Mouse (Mus musculus) midbrain, postnatal 0 days (tissue): ENCODE measurements around the gene Slco4c1. TPM values are rescaled to one million over a fixed set of nuclear protein-coding genes. Genes with fewer than 3 reads are reported as not detected.

Experiments used
- ATAC-seq: fragments of 200-750 bp; cut with Nextera tagmentation; 2 replicates; pipeline ENCODE4 v1.8.0; 2017; ENCODE audit warnings: moderate number of reproducible peaks, mild to moderate bottlenecking, moderate TSS enrichment, moderate library complexity; ENCODE audit not compliant: low FRiP score
- DNase-seq: peaks from one replicate; pipeline ENCODE4 v3.0.0-alpha.2; 2015; ENCODE audit warnings: low spot score
- H3K27ac ChIP-seq: fragments of 300-500 bp; sonication (generic); 2 replicates; pipeline ENCODE4 v1.5.1; 2014; ENCODE audit warnings: low read depth, mild to moderate bottlenecking, low read length, mixed read lengths
- H3K27me3 ChIP-seq: fragments of 300-500 bp; sonication (generic); 2 replicates; pipeline ENCODE4 v1.6.1; 2014; ENCODE audit warnings: low read length, control low read depth, mixed read lengths; ENCODE audit not compliant: insufficient read depth
- H3K36me3 ChIP-seq: fragments of 300-500 bp; sonication (generic); 2 replicates; pipeline ENCODE4 v1.6.1; 2014; ENCODE audit warnings: low read length, control low read depth, mixed read lengths; ENCODE audit not compliant: insufficient read depth
- H3K4me1 ChIP-seq: fragments of 300-500 bp; sonication (generic); 2 replicates; pipeline ENCODE4 v1.6.1; 2014; ENCODE audit warnings: mild to moderate bottlenecking, control low read depth, antibody characterized with exemption, low read length, mixed read lengths; ENCODE audit not compliant: insufficient read depth
- H3K4me2 ChIP-seq: fragments of 300-500 bp; sonication (generic); 2 replicates; pipeline ENCODE4 v1.6.1; 2014; ENCODE audit warnings: low read depth, mild to moderate bottlenecking, low read length, mixed read lengths; ENCODE audit not compliant: poor library complexity, severe bottlenecking
- H3K4me3 ChIP-seq: fragments of 300-500 bp; sonication (generic); 2 replicates; pipeline ENCODE4 v1.5.1; 2014; ENCODE audit warnings: low read depth, mild to moderate bottlenecking, low read length, moderate library complexity
- H3K9ac ChIP-seq: fragments of 300-500 bp; sonication (generic); replicated peaks from 2 replicates; pipeline ENCODE4 v1.6.1; 2014; ENCODE audit warnings: mild to moderate bottlenecking, low read length, moderate library complexity, mixed read lengths; ENCODE audit not compliant: poor library complexity, severe bottlenecking
- H3K9me3 ChIP-seq: fragments of 300-500 bp; sonication (generic); 2 replicates; pipeline ENCODE4 v1.6.1; 2016; ENCODE audit warnings: low read length, control low read depth
- CTCF ChIP-seq: IDR thresholded peaks from 2 replicates; pipeline ENCODE4 v1.5.1; 2016; ENCODE audit warnings: antibody characterized with exemption, mild to moderate bottlenecking
- WGBS: fragments of 180-500 bp; shearing (Covaris S2); extraction: QIAGEN DNeasy Blood & Tissue Kit; methylation state at CpG from one replicate; pipeline ENCODE4 v1.1.7; 2014; 5-methylcytosine and 5-hydroxymethylcytosine counted together
- polyA plus RNA-seq: library from polyadenylated mRNA; unstranded; fragments of >200 nt; fragmentation: Nextera tagmentation; extraction: Ambion mirVana; gene quantifications from 2 replicates; pipeline ENCODE4 v1.2.1, GENCODE M21; 2015
- total RNA-seq: library from RNA; depleted of rRNA; stranded (reverse); fragments of >200 nt; gene quantifications from 2 replicates; pipeline ENCODE4 v1.2.3, GENCODE M21; 2014

The Slco4c1 gene
- total and polyA plus RNA-seq, 2 experiments from 2014 or later = 1.3 to 2.2 TPM

DNA sequence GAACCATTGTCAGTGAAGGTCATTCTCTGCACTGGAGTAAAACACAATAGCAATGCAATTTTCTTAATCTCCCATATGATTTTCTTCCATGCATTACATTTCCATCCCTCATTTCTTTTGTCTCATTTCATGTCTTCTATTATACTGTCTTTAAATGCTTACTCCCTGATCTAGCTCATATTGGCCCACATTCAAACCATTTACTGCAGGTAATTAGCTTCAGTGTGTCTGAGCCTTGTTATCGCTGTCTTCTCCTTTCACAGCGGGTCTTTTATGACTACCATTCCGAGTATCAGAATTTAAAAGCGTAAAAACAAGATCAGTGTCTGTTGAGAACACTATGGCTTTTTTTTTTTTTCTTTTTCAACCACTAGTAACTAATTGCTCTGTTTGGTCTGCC, 77.3 kb downstream of the Slco4c1 start:
- DNase-seq (no peak), ATAC-seq (no peak)
- H3K4me3 ChIP-seq = no peak overlapping the region
- no peaks in the 10 kb centered on the region for H3K9me3 ChIP-seq
- no peaks in the 10 kb centered on the region for H3K36me3 ChIP-seq
- no peak overlapping the region for H3K27ac ChIP-seq
- no peak overlapping the region for H3K4me2 ChIP-seq
- WGBS = 71% methylated on average over 4 of the region's 4 CpGs
- no peak overlapping the region for H3K9ac ChIP-seq
- H3K27me3 ChIP-seq = no peaks in the 10 kb centered on the region
- H3K4me1 ChIP-seq = no peaks in the 10 kb centered on the region
- no peak for TF ChIP-seq CTCF

DNA sequence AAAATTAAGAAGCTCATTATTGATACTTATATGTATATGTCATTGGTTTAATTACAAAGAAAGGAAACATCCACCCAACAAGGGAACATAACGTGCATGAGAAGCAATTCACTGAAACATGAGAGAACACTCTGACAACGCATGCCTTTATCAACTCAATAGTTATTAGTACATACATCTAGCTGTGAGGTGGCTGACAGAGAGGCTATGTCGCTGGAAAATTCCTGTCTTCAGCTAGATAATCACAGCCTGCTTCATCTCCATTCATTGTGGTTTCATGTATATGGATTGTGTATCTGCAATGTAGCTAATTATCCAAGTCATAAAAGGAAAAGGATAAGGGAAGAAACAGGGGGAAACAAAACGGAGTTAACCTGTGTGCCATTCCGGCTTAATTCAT, 77.7 kb downstream of the Slco4c1 start:
- H3K4me3 ChIP-seq = no peak overlapping the region
- no peaks in the 10 kb centered on the region for H3K36me3 ChIP-seq
- no peak for TF ChIP-seq CTCF
- no peak overlapping the region for H3K4me2 ChIP-seq
- no peaks in the 10 kb centered on the region for H3K27me3 ChIP-seq
- no peaks in the 10 kb centered on the region for H3K9me3 ChIP-seq
- WGBS = 70% methylated on average over 5 of the region's 5 CpGs
- DNase-seq (no peak), ATAC-seq (no peak)
- H3K9ac ChIP-seq = no peak overlapping the region
- H3K27ac ChIP-seq = no peak overlapping the region
- no peaks in the 10 kb centered on the region for H3K4me1 ChIP-seq

DNA sequence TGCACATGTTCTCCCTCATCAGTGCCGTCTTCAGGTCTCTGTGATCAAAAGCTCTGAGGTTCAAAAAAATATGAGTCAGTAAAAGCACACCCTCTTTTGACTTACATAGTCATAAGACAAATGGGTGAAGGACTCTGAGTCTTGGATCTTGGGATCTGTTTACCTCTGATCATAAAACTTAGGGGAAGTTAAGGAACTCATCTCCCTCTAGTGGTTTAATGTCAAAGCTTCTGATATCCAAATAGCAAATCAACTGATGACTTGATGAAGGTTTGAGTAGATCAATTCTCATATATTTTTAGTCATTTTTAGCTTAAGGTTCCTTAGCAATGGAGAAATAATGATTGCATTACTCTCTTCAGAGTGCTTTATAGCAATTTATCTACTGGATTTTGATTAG, 82.7 kb downstream of the Slco4c1 start:
- 83% methylated on average over 1 of the region's 1 CpGs for WGBS
- Histone ChIP-seq H3K9ac (no peak overlapping the region), H3K4me2 (no peak overlapping the region), H3K27me3 (no peaks in the 10 kb centered on the region), H3K9me3 (no peaks in the 10 kb centered on the region), H3K4me1 (no peaks in the 10 kb centered on the region), H3K4me3 (no peak overlapping the region), H3K27ac (no peak overlapping the region), H3K36me3 (no peaks in the 10 kb centered on the region)
- peak; percentile 44 for TF ChIP-seq CTCF
- DNase-seq (no peak), ATAC-seq (no peak)

DNA sequence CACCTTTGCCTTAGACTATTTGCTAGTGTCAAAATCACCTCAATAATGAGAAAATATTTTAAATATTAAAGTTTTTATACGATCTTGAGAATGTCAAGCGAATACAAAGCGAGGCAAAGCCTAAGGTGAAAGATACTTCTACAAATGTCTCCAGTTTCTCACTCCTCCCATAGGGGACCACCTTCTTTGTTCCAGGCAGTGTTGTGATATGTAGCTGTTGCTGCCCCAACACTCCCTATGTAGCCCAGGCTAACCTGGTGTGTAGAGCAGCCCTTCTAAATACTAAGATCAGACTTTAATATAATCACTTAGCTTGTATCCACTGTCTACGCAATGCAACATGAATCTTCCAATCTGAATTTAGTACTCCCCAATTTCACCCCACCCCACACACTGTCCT, 97.8 kb downstream of the Slco4c1 start:
- Histone ChIP-seq H3K36me3 (no peaks in the 10 kb centered on the region), H3K4me3 (no peak overlapping the region), H3K4me1 (no peaks in the 10 kb centered on the region), H3K27me3 (no peaks in the 10 kb centered on the region), H3K27ac (no peak overlapping the region), H3K9me3 (no peaks in the 10 kb centered on the region), H3K4me2 (no peak overlapping the region), H3K9ac (no peak overlapping the region)
- ATAC-seq (no peak), DNase-seq (no peak)
- WGBS = 89% methylated on average over 4 of the region's 4 CpGs
- no peak for TF ChIP-seq CTCF

DNA sequence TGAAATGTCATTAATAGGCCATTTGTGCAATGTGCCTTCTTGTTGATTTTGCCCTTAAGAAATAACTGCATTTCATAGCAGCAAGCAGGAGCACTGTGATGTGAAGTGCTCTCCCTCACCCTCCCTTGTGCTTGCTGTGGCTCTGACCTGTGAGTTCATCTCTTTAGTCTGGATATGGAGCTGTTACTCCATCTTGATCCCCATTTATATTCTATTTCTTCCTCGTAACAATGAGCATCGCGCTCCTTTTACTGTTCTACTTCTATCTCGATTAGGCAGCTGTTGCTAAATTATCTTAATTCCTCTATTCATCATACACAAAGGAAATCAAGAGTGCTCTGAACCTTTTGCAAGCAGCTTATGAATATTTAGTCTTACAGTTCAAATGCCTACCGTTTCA, 98.3 kb downstream of the Slco4c1 start:
- Histone ChIP-seq H3K27me3 (no peaks in the 10 kb centered on the region), H3K4me1 (no peaks in the 10 kb centered on the region), H3K36me3 (no peaks in the 10 kb centered on the region), H3K9me3 (no peaks in the 10 kb centered on the region), H3K27ac (no peak overlapping the region), H3K4me2 (no peak overlapping the region), H3K9ac (no peak overlapping the region), H3K4me3 (no peak overlapping the region)
- no peak for TF ChIP-seq CTCF
- WGBS = 39% methylated on average over 5 of the region's 5 CpGs
- no peak for ATAC-seq
- no peak for DNase-seq

DNA sequence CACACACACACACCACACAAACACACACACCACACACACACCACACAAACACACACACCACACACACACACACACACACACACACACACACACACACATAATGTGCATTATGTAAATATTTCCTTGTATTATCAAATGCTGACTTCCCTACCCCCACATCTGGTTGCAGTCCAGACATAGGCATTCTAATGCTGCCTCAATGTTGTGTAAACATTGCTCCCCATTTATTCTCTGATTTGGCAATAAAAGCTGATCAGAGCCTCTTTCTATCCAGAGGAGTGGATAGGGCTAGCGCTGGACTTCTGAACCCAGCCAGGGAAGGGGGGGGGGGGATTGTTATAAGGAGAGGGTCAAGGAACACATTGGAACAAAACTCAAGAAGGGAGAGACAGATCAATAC, 101.7 kb downstream of the Slco4c1 start:
- H3K27me3 ChIP-seq = no peaks in the 10 kb centered on the region
- no peak overlapping the region for H3K9ac ChIP-seq
- no peak for ATAC-seq
- no peaks in the 10 kb centered on the region for H3K4me1 ChIP-seq
- no peak for DNase-seq
- H3K9me3 ChIP-seq = no peaks in the 10 kb centered on the region
- H3K27ac ChIP-seq = no peak overlapping the region
- WGBS = 100% methylated on average over 1 of the region's 1 CpGs
- H3K36me3 ChIP-seq = no peaks in the 10 kb centered on the region
- no peak for TF ChIP-seq CTCF
- H3K4me2 ChIP-seq = no peak overlapping the region
- H3K4me3 ChIP-seq = no peak overlapping the region
